Mouse (Mus musculus) stomach, embryonic 14.5 days (tissue): ENCODE results near the gene Tmem50a. TPM values are rescaled to one million over a fixed set of nuclear protein-coding genes. Genes with fewer than 3 reads are reported as not detected.

Source experiments
- ATAC-seq: fragments of 200-750 bp; cut with Nextera tagmentation; 2 replicates; pipeline ENCODE4 v1.8.0; 2017; ENCODE audit warnings: low read depth, moderate TSS enrichment; ENCODE audit not compliant: insufficient number of reproducible peaks, insufficient read depth, low FRiP score
- H3K27ac ChIP-seq: fragments of 300-500 bp; sonication (generic); 2 replicates; pipeline ENCODE4 v1.5.1; 2014; ENCODE audit warnings: mild to moderate bottlenecking, low read length, moderate library complexity, mixed read lengths
- H3K27me3 ChIP-seq: fragments of 300-500 bp; sonication (generic); 2 replicates; pipeline ENCODE4 v1.6.1; 2014; ENCODE audit warnings: low read length, control low read depth, mixed read lengths; ENCODE audit not compliant: control insufficient read depth, insufficient read depth
- H3K36me3 ChIP-seq: fragments of 300-500 bp; sonication (generic); 2 replicates; pipeline ENCODE4 v1.6.1; 2014; ENCODE audit warnings: mild to moderate bottlenecking, control low read depth, low read length, moderate library complexity, mixed read lengths; ENCODE audit not compliant: control insufficient read depth, insufficient read depth
- H3K4me1 ChIP-seq: fragments of 300-500 bp; sonication (generic); 2 replicates; pipeline ENCODE4 v1.6.1; 2014; ENCODE audit warnings: low read length, control low read depth, mixed read lengths; ENCODE audit not compliant: control insufficient read depth, insufficient read depth
- H3K4me2 ChIP-seq: fragments of 300-500 bp; sonication (generic); replicated peaks from 2 replicates; pipeline ENCODE4 v1.6.1; 2014; ENCODE audit warnings: low read depth, low read length, control low read depth
- H3K4me3 ChIP-seq: fragments of 300-500 bp; sonication (generic); 2 replicates; pipeline ENCODE4 v1.5.1; 2014; ENCODE audit warnings: low read depth, low read length, control low read depth
- H3K9ac ChIP-seq: fragments of 300-500 bp; sonication (generic); replicated peaks from 2 replicates; pipeline ENCODE4 v1.6.1; 2014; ENCODE audit warnings: low read depth, mild to moderate bottlenecking, control low read depth, low read length, moderate library complexity, mixed read lengths
- H3K9me3 ChIP-seq: fragments of 300-500 bp; sonication (generic); 2 replicates; pipeline ENCODE4 v1.6.1; 2016; ENCODE audit warnings: low read depth, low read length, control low read depth; ENCODE audit not compliant: control insufficient read depth
- WGBS: fragments of 180-500 bp; shearing (Covaris S2); extraction: QIAGEN DNeasy Blood & Tissue Kit; methylation state at CpG from one replicate; pipeline ENCODE4 v1.1.7; 2014; 5-methylcytosine and 5-hydroxymethylcytosine counted together
- polyA plus RNA-seq: library from polyadenylated mRNA; unstranded; fragments of >200 nt; fragmentation: Nextera tagmentation; extraction: Ambion mirVana; gene quantifications from 2 replicates; pipeline ENCODE4 v1.2.1, GENCODE M21; 2014

Gene Tmem50a
- polyA plus RNA-seq, 1 experiment from 2014 or later = 186 TPM

DNA sequence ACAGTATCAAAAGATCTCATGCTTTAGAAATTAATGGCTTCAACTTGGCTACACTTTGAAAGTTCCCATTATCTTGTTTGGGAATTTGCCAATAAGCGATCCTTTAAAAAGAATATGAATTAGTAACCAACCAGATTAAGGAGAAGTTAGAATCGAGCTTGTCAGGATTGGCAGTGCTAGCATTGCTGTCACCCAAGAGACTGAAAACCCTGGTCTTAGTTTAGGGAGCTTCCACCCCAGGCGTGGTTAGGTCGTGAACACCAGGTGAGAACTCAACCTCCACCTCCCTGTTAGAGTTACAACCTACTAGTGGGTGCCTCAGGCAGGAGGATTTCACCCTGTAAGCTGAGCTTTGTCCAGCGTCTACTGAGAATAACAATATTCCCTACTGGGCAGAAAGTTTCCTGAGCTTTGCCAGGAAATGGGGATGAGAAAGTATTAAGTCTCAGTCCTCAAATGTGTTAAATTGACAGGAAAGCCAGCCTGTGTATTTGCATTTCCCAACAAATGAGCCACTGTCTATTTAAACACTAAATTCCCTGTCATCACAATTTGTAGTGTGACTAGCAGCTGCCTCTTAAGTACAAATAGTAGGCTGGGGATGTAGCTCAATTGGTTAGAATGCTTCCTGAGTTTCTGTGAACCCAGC, 13.1 kb upstream of the Tmem50a start:
- 66% methylated on average over 5 of the region's 5 CpGs for WGBS
- Histone ChIP-seq H3K4me2 (no peak overlapping the region), H3K36me3 (peaks cover 34% of the 10 kb centered on the region), H3K9me3 (no peaks in the 10 kb centered on the region), H3K9ac (no peak overlapping the region), H3K4me3 (no peak overlapping the region), H3K27me3 (no peaks in the 10 kb centered on the region), H3K4me1 (peaks cover 13% of the 10 kb centered on the region), H3K27ac (no peak overlapping the region)
- no peak for ATAC-seq

DNA sequence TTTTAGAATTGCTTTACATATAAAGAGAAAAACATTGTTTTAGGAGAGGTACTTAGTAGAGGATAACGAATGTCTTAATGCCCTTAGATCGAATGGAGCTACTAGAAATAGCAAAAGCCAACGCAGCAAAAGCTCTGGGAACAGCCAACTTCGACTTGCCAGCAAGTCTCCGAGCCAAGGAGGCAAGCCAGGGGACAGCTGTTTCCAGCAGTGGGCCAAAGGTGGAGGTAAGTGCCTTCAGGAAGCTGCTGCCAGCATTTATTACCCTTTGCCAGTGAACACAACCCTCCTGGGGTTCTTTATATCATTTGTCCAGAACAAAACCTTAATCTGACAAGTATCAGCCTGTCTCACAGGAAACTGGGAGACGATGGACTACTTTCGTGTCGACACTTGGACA, 10.4 kb upstream of the Tmem50a start:
- peak overlapping the region; percentile 95 for H3K4me2 ChIP-seq
- WGBS = 66% methylated on average over 8 of the region's 8 CpGs
- no peak for ATAC-seq
- peak overlapping the region; percentile 100 for H3K4me3 ChIP-seq
- no peaks in the 10 kb centered on the region for H3K27me3 ChIP-seq
- peaks cover 11% of the 10 kb centered on the region for H3K4me1 ChIP-seq
- peak overlapping the region; percentile 96; the same call in 1 of the 2 replicates for H3K9ac ChIP-seq
- no peaks in the 10 kb centered on the region for H3K9me3 ChIP-seq
- no peak overlapping the region for H3K27ac ChIP-seq
- peaks cover 33% of the 10 kb centered on the region for H3K36me3 ChIP-seq

DNA sequence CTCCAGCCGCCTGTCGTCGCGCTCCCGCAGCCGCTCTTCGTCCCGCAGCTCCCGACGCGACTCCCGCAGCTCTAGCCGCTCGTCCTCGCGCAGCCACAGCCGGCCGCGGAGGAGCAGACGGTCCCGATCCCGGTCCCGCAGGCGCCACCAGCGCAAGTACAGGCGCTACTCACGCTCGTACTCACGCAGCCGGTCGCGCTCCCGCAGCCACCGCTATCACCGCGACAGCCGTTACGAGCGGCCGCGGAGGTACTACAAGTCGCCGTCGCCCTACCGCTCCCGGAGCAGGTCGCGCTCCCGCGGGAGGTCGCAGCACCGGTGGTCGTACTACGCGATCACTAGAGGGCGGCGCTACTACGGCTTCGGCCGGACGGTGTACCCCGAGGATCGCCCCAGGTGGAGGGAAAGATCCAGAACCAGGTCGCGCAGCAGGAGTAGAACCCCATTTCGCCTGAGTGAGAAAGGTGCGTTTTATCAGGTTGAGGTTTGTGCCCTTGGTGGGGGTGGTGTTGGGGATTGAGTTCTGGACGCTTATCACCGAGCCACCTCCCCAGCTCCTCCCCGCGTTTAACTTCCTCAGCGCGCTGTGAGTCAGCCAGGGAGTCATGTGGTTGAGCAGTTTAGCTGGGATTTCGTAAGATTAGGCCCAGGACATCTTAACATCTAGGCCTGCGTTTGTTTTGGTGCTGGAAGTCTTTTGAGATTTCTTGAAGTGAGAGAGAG, 9.4 kb upstream of the Tmem50a start:
- peak; percentile 26; the same call in 1 of the 2 replicates for ATAC-seq
- WGBS = under 1% methylated on average over 75 of the region's 75 CpGs
- H3K36me3 ChIP-seq = peaks cover 33% of the 10 kb centered on the region
- H3K4me3 ChIP-seq = peak overlapping the region; percentile 100
- peak overlapping the region; percentile 96 for H3K9ac ChIP-seq
- no peaks in the 10 kb centered on the region for H3K9me3 ChIP-seq
- peak overlapping the region; percentile 95 for H3K4me2 ChIP-seq
- H3K4me1 ChIP-seq = peaks cover 13% of the 10 kb centered on the region
- peak overlapping the region; percentile 95 for H3K27ac ChIP-seq
- H3K27me3 ChIP-seq = no peaks in the 10 kb centered on the region

DNA sequence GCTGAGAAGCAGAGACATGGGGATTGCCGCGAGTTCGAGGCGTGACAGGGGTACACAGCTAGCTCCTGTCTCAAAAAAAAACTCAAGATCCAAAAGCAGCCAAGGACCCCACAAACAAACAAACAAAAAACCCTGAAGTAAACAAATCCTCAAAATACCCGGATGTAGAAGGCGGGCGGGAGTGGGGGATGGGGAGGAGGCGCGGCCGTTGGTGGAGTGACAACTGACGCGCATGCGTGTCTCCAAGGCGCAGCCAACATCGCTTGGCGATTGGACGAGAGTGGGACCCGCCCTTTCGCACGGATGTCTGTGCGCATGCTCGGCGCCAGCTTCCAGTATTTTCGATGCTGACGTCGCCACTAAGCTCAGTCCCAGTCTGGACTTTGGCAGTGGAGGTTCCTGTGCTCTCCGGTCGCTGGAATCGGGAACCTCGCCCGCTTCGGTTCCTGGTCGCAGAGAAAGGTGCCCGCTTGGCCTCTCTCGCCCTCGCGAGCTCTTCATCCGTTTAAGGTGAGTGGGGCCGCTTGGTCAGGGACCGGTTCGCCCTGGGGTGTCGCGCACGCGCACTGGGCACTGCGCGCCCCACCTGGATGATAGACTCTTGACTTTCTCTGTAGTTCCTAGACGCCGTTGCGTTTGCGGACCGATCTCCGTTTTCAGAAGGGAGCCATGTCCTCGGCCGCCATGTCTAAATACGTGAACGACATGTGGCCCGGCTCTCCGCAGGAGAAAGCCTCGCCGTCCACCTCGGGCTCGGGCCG, 8.6 kb upstream of the Tmem50a start, which contains the start of gene Rsrp1:
Rsrp1 (plus strand) TSS at position 335 of the 761 bp plus-strand sequence.
- Histone ChIP-seq H3K27me3 (no peaks in the 10 kb centered on the region), H3K27ac (peak within 1 kb of the TSS; percentile 95), H3K4me3 (peak within 1 kb of the TSS; percentile 100), H3K9me3 (no peaks in the 10 kb centered on the region), H3K36me3 (peaks cover 33% of the 10 kb centered on the region), H3K4me1 (peaks cover 13% of the 10 kb centered on the region), H3K9ac (peak within 1 kb of the TSS; percentile 96), H3K4me2 (peak within 1 kb of the TSS; percentile 95)
- peak; percentile 94 for ATAC-seq
- under 1% methylated on average over 64 of the region's 64 CpGs for WGBS

DNA sequence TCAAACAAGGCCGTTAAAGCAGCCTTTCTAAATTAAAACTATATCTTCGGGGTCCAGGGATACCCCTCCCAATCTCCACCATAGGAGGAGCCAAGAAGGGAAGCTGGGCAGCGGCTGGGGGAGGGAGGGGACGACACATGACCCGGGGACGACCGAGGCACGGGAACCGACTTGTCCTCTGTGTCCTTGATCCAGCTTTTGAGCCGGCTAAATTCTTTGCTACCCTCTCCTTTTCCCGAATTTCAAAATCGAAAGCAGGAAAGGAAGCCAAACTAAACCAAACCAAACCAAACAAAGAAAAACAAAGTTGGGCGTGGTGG, 8.1 kb upstream of the Tmem50a start:
- H3K9ac ChIP-seq = peak overlapping the region; percentile 42; the same call in 1 of the 2 replicates
- H3K4me3 ChIP-seq = peak overlapping the region; percentile 100
- ATAC-seq = peak; percentile 54; the same call in 1 of the 2 replicates
- H3K27ac ChIP-seq = peak overlapping the region; percentile 80
- peaks cover 28% of the 10 kb centered on the region for H3K36me3 ChIP-seq
- WGBS = 1% methylated on average over 13 of the region's 13 CpGs
- no peaks in the 10 kb centered on the region for H3K9me3 ChIP-seq
- peaks cover 13% of the 10 kb centered on the region for H3K4me1 ChIP-seq
- H3K4me2 ChIP-seq = peak overlapping the region; percentile 95
- no peaks in the 10 kb centered on the region for H3K27me3 ChIP-seq

DNA sequence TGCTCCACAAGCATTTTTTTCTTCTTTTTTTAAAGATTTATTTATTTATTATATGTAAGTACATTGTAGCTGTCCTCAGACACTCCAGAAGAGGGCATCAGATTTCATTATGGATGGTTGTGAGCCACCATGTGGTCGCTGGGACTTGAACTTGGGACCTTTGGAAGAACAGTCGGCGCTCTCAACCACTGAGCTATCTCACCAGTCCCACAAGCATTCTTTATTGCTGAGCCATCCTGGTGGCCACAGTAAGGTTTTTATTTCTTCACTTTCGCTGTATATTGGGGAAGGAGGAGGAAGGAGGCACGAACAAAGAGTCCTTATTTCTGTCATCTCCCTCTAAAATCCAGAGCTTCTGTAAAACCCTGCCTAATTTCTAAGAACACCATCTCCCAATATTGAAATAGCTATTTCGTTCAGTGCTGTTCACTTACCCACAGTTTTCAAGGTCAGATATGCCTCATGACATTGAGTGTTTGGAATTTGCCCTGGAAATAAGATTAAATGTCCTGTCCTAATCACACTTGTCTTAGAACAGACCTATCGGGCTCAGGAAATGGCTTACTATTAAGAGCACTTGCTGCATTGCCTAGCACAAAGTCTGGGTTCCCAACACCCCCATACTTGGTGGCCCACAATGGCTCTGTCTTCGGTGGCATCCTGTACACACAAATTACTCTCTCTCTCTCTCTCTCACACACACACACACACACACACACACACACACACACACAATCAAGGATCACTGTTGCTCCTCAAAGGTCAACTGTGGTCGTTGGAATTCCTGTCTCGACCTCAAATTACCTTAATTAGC, 7.5 kb upstream of the Tmem50a start:
- ATAC-seq = no peak
- Histone ChIP-seq H3K4me3 (peak overlapping the region; percentile 100), H3K36me3 (peaks cover 22% of the 10 kb centered on the region), H3K4me1 (peaks cover 13% of the 10 kb centered on the region), H3K27me3 (no peaks in the 10 kb centered on the region), H3K9ac (0 out of 2 replicates have a peak overlapping the region, but pooled peaks have one; percentile 42), H3K4me2 (peak overlapping the region; percentile 95), H3K9me3 (no peaks in the 10 kb centered on the region), H3K27ac (peak overlapping the region; percentile 80; the same call in 1 of the 2 replicates)
- 61% methylated on average over 10 of the region's 10 CpGs for WGBS

DNA sequence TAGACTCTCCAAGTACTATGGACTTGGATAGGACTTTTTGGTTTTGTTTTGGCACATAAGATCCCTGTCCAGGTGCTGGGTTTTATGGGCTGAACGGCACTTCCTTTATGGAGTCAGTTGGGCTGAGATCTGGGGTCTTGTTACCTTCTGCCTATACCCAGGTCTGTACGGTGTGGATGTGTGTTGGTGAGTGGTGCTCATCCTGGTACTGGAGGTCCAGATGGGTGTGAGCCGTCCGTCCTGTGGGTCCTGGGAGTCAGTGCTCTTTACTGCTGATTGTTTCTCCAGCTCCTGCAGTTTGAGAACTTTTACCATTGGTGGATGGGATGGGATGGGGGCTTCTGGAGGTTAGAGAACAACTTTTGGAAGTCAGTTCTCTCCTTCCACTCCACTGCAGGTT, 6.9 kb upstream of the Tmem50a start:
- no peak overlapping the region for H3K27ac ChIP-seq
- H3K27me3 ChIP-seq = no peaks in the 10 kb centered on the region
- ATAC-seq = no peak
- H3K9me3 ChIP-seq = no peaks in the 10 kb centered on the region
- H3K4me1 ChIP-seq = peaks cover 13% of the 10 kb centered on the region
- peaks cover 17% of the 10 kb centered on the region for H3K36me3 ChIP-seq
- no peak overlapping the region for H3K4me3 ChIP-seq
- no peak overlapping the region for H3K4me2 ChIP-seq
- no peak overlapping the region for H3K9ac ChIP-seq
- 96% methylated on average over 4 of the region's 4 CpGs for WGBS

DNA sequence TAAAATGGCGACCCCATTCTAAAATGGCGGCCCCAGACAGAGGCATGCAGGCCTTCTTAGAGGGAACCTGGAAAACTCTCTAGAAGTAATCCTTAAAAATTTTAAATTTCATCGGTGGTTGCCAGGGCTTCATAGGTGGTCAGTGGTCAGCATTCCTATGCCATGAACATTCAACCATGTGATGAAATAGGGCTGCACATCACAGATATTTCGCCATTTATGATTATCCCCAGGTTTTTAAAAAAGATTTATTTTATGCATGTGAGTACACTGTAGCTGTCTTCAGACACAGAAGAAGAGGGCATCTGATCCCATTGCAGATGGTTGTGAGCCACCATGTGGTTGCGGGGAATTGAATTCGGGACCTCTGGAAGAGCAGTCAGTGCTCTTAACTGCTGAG, 5.8 kb upstream of the Tmem50a start:
- Histone ChIP-seq H3K27ac (no peak overlapping the region), H3K36me3 (peaks cover 6% of the 10 kb centered on the region), H3K4me2 (no peak overlapping the region), H3K27me3 (no peaks in the 10 kb centered on the region), H3K9me3 (no peaks in the 10 kb centered on the region), H3K4me1 (peaks cover 11% of the 10 kb centered on the region), H3K4me3 (no peak overlapping the region), H3K9ac (no peak overlapping the region)
- ATAC-seq = no peak
- WGBS = 96% methylated on average over 6 of the region's 6 CpGs
